Mouse (Mus musculus): Measurements from ENCODE around the gene Cep162. TPM values are rescaled to one million over a fixed set of nuclear protein-coding genes. Genes with fewer than 3 reads are reported as not detected.

The Cep162 gene
- polyA plus RNA-seq, 1 experiment: 1.1 TPM

- Histone ChIP-seq H3K4me3 (ENCODE audit: extremely low read depth, insufficient read depth, insufficient read length) (no peak overlapping the region), H3K36me3 (ENCODE audit: control insufficient read depth, insufficient read depth, low read length) (no peaks in the 10 kb centered on the region), H3K27ac (ENCODE audit: insufficient read depth, low read length) (no peak overlapping the region), H3K4me1 (ENCODE audit: control insufficient read depth, insufficient read depth, insufficient read length) (peaks cover 3% of the 10 kb centered on the region; the same call in 1 of the 2 replicates), H3K27me3 (ENCODE audit: control insufficient read depth, insufficient read depth, low read length) (0 out of 2 replicates have a peak, but pooled peaks cover 3% of the 10 kb centered on the region)
- DNase-seq (ENCODE audit: low read depth in 1 of 2, low spot score in 2 of 2): no peak
- WGBS: 42% methylated on average over 11 of the region's 11 CpGs
- TF ChIP-seq POLR2A (IDR thresholded peaks at IDR 0.05; ENCODE audit: low read depth, low read length): no peak
- TF ChIP-seq CTCF (IDR thresholded peaks at IDR 0.05; ENCODE audit: extremely low read depth, insufficient read depth, insufficient read length, insufficient replicate concordance): no peak
Measured at GRCm38 (mm10) chr9:87145671-87146070, 109.7 kb downstream of the Cep162 start.

- Histone ChIP-seq H3K27ac (ENCODE audit: insufficient read depth, low read length) (no peak overlapping the region), H3K4me1 (ENCODE audit: control insufficient read depth, insufficient read depth, insufficient read length) (peaks cover 3% of the 10 kb centered on the region; the same call in 1 of the 2 replicates), H3K36me3 (ENCODE audit: control insufficient read depth, insufficient read depth, low read length) (no peaks in the 10 kb centered on the region), H3K4me3 (ENCODE audit: extremely low read depth, insufficient read depth, insufficient read length) (no peak overlapping the region), H3K27me3 (ENCODE audit: control insufficient read depth, insufficient read depth, low read length) (0 out of 2 replicates have a peak, but pooled peaks cover 3% of the 10 kb centered on the region)
- no peak for DNase-seq (ENCODE audit: low read depth in 1 of 2, low spot score in 2 of 2)
- TF ChIP-seq POLR2A (IDR thresholded peaks at IDR 0.05; ENCODE audit: low read depth, low read length): no peak
- no peak for TF ChIP-seq CTCF (IDR thresholded peaks at IDR 0.05; ENCODE audit: extremely low read depth, insufficient read depth, insufficient read length, insufficient replicate concordance)
- 8% methylated on average over 15 of the region's 15 CpGs for WGBS
Measured at GRCm38 (mm10) chr9:87145180-87145579, 110.2 kb downstream of the Cep162 start.

- Histone ChIP-seq H3K36me3 (ENCODE audit: control insufficient read depth, insufficient read depth, low read length) (no peaks in the 10 kb centered on the region), H3K4me3 (ENCODE audit: extremely low read depth, insufficient read depth, insufficient read length) (no peak overlapping the region), H3K27me3 (ENCODE audit: control insufficient read depth, insufficient read depth, low read length) (0 out of 2 replicates have a peak, but pooled peaks cover 3% of the 10 kb centered on the region), H3K4me1 (ENCODE audit: control insufficient read depth, insufficient read depth, insufficient read length) (peaks cover 3% of the 10 kb centered on the region; the same call in 1 of the 2 replicates), H3K27ac (ENCODE audit: insufficient read depth, low read length) (no peak overlapping the region)
- DNase-seq (ENCODE audit: low read depth in 1 of 2, low spot score in 2 of 2): no peak
- WGBS: 6% methylated on average over 19 of the region's 19 CpGs
- TF ChIP-seq POLR2A (IDR thresholded peaks at IDR 0.05; ENCODE audit: low read depth, low read length): no peak
- no peak for TF ChIP-seq CTCF (IDR thresholded peaks at IDR 0.05; ENCODE audit: extremely low read depth, insufficient read depth, insufficient read length, insufficient replicate concordance)
Measured at GRCm38 (mm10) chr9:87144532-87144931, 110.8 kb downstream of the Cep162 start.

- peak in 1 of 2 experiments; percentile 10 for DNase-seq (ENCODE audit: low read depth in 1 of 2, low spot score in 2 of 2)
- no peak within 1 kb of the TSS for H3K4me3 ChIP-seq (ENCODE audit: extremely low read depth, insufficient read depth, insufficient read length)
- TF ChIP-seq POLR2A (IDR thresholded peaks at IDR 0.05; ENCODE audit: low read depth, low read length): no peak
- no peaks in the 10 kb centered on the region for H3K36me3 ChIP-seq (ENCODE audit: control insufficient read depth, insufficient read depth, low read length)
- H3K27ac ChIP-seq (ENCODE audit: insufficient read depth, low read length): no peak within 1 kb of the TSS
- 0 out of 2 replicates have a peak, but pooled peaks cover 3% of the 10 kb centered on the region for H3K27me3 ChIP-seq (ENCODE audit: control insufficient read depth, insufficient read depth, low read length)
- 4% methylated on average over 29 of the region's 29 CpGs for WGBS
- H3K4me1 ChIP-seq (ENCODE audit: control insufficient read depth, insufficient read depth, insufficient read length): peaks cover 3% of the 10 kb centered on the region; the same call in 1 of the 2 replicates
Measured at GRCm38 (mm10) chr9:87144106-87144505, 111.2 kb downstream of the Cep162 start, which contains the start of gene Mrap2. TSS of gene Mrap2 (plus strand) at chr9:87144306.

- Histone ChIP-seq H3K27ac (ENCODE audit: insufficient read depth, low read length) (no peak overlapping the region), H3K4me1 (ENCODE audit: control insufficient read depth, insufficient read depth, insufficient read length) (peaks cover 3% of the 10 kb centered on the region; the same call in 1 of the 2 replicates), H3K4me3 (ENCODE audit: extremely low read depth, insufficient read depth, insufficient read length) (no peak overlapping the region), H3K27me3 (ENCODE audit: control insufficient read depth, insufficient read depth, low read length) (0 out of 2 replicates have a peak, but pooled peaks cover 3% of the 10 kb centered on the region), H3K36me3 (ENCODE audit: control insufficient read depth, insufficient read depth, low read length) (no peaks in the 10 kb centered on the region)
- 81% methylated on average over 3 of the region's 3 CpGs for WGBS
- no peak for TF ChIP-seq POLR2A (IDR thresholded peaks at IDR 0.05; ENCODE audit: low read depth, low read length)
- no peak for TF ChIP-seq CTCF (IDR thresholded peaks at IDR 0.05; ENCODE audit: extremely low read depth, insufficient read depth, insufficient read length, insufficient replicate concordance)
- no peak for DNase-seq (ENCODE audit: low read depth in 1 of 2, low spot score in 2 of 2)
Measured at GRCm38 (mm10) chr9:87143076-87143475, 112.3 kb downstream of the Cep162 start.

Other genes with a start within 250 kb of the Cep162 start
- gene Ripply2, start 240.0 kb downstream of the Cep162 start, polyA plus RNA-seq (2012; rRNA removed): not detected in 2 replicates
- gene Cyb5r4, start 233.5 kb downstream of the Cep162 start, polyA plus RNA-seq (2012; rRNA removed): 4.7 and 8.2 TPM in 2 replicates
- gene Mrap2, start 111.2 kb downstream of the Cep162 start, polyA plus RNA-seq (2012; rRNA removed): not detected in 2 replicates